Mouse (Mus musculus) gastrocnemius, adult 8-10 months (tissue): ENCODE measurements around the gene Snapc2. TPM values are rescaled to one million over a fixed set of nuclear protein-coding genes. Genes with fewer than 3 reads are reported as not detected.
A peak's percentile ranks its signal among the peaks of the same experiment; 100 is the strongest.

Source experiments
- DNase-seq, 2 experiments: peaks; one replicate each; pipeline ENCODE4 v3.0.0; 2022; ENCODE audit warnings: low spot score in 2 of 2
- total RNA-seq, 4 experiments: library from RNA; stranded (reverse); gene quantifications; 2 replicates each; pipeline ENCODE4 v1.2.4; 2022

Gene Snapc2
- total RNA-seq: 10 to 100 TPM; 10.5 to 11.7 (median 11.5) TPM

GRCm38 (mm10) chr8:4252934-4253841 is at the start of gene Snapc2:
Gene Snapc2, plus strand, starts transcription at chr8:4253080.
- peak; percentile 88 to 93 for DNase-seq

DNA sequence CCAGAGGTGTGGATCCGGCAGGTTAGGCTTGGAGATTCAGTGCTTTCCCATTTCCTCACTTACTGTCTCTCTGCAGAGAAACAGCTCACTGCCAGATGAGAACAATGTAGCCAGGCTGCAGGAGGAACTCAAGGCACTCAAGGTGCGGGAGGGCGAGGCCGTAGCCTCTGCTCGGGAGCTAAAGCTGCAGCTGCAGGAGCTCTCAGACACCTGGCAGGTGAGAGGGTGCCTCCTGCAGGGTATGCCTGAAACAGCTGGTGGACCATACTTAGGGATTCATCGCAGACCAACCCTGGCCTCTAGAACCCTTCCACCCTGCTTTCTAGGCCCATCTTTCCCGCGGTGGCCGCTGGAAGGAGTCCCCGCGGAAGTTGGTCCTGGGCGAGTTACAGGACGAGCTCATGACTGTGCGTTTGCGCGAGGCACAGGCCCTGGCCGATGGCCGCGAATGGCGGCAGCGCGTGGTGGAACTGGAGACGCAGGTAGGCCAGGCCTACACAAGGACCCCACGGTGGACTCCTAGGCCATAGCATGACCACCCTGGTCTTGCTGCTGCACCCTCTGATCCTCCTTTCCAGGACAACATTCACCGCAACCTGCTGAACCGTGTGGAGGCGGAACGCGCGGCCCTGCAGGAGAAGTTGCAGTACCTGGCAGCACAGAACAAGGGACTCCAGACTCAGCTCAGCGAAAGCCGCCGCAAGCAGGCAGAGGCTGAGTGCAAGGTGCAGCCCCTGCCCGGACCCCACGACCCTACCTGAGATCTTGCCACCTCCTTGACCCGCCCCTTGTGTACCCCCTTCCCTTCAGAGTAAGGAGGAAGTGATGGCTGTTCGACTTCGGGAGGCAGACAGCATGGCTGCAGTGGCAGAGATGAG is 47.4 kb upstream of the Snapc2 start:
- no peak for DNase-seq

DNA sequence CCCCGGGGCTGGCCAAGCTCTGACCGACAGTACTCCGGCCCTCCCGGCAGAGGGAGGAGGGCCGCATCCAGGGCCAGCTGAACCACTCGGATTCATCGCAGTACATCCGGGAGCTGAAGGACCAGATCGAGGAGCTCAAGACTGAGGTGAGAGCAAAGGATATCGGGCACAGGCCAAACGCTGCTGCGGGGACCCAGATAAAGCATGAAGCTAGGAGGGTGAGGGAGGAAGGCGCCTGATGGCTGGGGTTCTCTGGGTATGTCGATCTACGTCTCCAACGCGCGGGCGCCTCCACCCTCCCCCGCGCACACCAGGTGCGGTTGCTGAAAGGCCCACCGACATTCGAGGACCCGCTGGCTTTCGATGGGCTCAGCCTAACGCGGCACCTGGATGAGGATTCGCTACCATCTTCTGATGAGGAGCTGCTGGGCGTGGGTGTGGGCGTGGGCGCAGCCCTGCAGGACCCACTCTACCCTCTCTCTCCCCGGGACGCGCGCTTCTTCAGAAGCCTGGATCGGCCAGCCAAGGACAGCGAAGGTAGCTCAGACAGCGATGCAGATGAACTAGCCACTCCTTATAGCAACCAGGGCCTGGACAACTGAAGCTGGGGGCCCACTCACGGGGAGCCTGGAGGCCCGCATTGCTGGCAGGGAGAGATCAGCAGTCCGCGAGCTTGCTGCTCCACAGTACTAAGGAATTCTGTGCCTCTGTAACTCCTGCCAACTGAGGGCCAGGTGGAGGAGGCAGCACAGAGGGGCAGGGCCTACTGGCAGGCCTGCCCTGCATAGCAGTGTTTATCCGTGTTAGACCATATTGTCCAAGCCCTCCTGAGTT is 46.5 kb upstream of the Snapc2 start:
- no peak for DNase-seq

DNA sequence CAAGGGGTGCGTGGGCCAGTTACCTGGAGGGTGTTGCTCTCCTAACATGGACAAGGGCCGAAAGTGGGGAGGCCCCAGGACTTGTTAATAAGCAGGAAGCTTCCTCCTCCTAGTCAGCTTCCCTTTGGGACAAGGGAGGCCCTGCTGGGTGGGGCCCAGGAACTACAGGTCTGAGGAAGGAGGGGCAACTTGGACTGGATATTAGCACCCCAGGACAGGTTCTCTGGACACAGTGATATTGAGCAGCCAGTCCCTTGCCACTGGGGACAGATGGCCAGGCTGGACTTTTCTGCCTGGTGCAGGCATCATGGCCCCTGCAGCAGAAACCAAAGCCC is 45.9 kb upstream of the Snapc2 start:
- DNase-seq: no peak

GRCm38 (mm10) chr8:4211097-4211496 is 41.8 kb upstream of the Snapc2 start:
- no peak for DNase-seq

- no peak for DNase-seq
These were observed 40.1 kb upstream of the Snapc2 start for GRCm38 (mm10) chr8:4212809-4213209.

DNA sequence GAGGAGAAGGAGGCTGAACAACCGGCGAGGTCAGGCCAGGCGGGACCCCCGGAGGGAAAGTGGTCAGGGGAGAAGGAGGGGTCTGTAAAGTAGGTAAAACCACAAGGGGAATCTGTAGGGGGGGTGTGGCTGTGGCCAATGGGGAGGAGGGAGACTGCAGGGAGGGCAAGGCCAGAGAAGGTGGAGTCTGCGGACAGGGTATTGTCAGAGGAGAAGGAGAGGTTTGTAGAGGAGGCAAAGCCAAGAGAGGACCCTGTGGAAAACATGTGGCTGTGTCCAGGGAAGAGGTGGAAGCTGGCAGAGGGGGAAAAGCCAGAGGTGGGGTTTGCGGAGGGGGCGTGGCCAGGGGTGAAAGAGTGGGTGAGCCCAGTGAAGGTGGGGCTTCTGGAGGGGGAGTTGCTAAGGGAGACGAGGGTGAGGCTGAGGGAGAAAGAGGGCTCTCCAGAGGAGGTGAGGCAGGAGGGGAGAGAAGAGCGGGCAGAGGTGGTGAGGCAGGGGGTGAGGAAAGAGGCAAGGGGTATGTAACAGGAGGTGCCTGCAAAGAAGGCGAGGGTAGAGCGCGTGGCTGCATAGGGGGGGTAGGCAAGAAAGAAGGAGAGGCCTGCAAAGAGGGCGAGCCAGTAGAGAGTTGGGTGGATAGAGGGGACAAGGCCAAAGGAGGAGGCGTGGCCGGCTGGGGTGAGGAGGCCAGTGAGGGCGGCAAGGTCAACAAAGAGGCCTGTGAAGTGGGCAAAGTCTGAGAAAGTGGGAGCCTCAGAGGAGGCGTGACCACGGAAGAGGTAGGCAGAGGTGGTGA is 39.5 kb upstream of the Snapc2 start:
- DNase-seq: no peak

GRCm38 (mm10) chr8:4214006-4214980 is 38.6 kb upstream of the Snapc2 start:
- no peak for DNase-seq

DNA sequence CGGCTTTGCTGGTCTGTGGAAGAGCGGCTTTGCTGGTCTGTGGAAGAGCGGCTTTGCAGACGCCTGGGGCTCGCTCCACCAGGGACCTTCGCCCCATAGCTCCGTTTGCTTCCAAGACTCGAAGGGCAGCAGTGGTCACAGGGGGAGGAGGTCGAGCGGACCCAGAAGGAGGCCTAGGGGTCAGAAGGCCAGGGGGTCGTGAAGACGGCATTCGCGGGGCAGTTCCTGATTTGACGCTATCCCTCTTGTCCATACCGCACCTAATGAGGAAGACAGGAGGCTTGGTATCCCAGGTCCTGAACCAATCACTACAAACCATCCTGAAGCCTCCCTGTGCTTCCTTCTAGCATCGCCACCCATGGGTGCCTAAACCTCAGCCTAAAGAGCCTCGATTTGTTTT is 36.6 kb upstream of the Snapc2 start:
- no peak for DNase-seq

- DNase-seq: no peak
These were observed 35.9 kb upstream of the Snapc2 start, which contains the start of gene Prr36 for GRCm38 (mm10) chr8:4216791-4217621. Gene Prr36, minus strand, starts transcription at chr8:4217459.

DNA sequence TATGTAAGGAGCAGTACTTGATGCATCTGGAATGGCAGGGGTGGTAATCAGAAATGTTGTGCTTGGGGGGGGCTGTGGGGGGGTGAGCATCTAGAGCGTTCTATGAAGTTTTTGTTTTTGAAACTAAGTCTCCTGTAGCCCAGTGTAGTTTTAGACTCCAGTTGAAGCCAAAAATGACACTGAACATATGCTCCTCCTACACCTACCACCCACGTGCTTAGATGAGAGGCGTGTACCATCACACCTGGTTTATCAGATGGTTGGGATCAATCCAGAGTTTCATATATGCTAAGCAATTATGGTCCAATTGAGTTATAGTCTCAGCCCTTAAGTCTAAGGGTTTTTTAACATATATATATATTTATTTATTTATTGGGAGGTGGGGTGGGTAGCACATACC is 33.3 kb upstream of the Snapc2 start:
- DNase-seq: no peak

DNA sequence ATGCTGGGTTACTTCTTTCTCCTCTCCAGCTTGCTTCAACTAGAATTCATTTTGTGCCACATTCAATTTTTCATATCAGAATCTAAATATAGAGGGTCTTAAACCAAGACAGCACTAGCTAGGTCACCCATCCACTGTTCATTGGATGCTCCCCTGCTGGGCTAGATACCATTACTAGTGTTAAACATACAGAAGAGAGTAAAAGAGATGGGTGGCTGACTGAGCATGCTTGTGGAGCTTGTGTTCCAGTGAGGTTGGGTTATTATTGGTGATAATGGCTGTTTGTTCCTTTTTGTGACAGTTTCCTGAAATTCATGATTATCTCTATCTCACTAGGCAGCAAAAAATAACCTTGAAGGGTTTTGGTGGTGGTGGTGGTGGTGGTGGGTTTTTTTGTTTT is 30.8 kb upstream of the Snapc2 start:
- DNase-seq: no peak

GRCm38 (mm10) chr8:4226323-4226722 is 26.6 kb upstream of the Snapc2 start:
- no peak for DNase-seq

GRCm38 (mm10) chr8:4226739-4227347 is 26.0 kb upstream of the Snapc2 start, which contains the start of gene Lrrc8e:
Gene Lrrc8e, plus strand, starts transcription at chr8:4226827.
- no peak for DNase-seq

DNA sequence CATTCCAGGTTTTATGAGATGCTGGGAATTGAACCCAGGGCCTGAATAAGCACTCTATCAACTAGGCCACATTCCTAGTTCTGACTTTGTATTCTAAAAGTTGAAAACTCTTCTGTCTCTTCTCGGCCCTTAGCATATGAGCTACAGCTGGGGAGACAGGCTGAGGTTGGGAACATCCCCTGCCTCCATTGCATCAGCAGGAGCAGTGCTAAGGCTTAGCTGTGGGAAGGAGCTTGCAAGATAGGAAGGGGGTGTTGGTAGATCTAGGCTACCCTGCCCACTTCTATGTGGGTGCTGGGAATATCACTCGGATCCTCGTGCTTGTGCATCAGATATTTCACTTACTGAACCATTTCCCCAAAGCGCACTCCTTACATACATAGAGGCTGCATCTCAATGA is 25.0 kb upstream of the Snapc2 start:
- no peak for DNase-seq

DNA sequence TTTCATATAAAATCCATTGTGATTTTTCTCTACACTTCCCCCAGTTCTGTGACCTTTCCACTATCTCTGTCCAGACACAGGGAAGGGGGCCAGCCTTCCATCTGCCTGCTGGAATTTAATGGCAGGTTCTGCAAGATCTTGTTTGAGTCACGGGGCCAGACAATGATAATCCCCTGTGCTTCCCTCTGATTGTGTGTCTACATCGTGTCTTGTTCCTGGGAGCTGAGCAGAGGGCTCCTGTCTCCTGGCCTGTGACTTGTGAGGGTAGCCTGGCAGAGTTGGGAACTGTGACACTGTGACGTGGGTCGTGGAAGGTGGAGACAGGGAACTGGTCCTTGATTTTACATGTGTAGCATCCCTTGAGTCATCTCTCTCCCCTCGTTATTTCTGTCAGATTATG is 23.1 kb upstream of the Snapc2 start:
- no peak for DNase-seq

DNA sequence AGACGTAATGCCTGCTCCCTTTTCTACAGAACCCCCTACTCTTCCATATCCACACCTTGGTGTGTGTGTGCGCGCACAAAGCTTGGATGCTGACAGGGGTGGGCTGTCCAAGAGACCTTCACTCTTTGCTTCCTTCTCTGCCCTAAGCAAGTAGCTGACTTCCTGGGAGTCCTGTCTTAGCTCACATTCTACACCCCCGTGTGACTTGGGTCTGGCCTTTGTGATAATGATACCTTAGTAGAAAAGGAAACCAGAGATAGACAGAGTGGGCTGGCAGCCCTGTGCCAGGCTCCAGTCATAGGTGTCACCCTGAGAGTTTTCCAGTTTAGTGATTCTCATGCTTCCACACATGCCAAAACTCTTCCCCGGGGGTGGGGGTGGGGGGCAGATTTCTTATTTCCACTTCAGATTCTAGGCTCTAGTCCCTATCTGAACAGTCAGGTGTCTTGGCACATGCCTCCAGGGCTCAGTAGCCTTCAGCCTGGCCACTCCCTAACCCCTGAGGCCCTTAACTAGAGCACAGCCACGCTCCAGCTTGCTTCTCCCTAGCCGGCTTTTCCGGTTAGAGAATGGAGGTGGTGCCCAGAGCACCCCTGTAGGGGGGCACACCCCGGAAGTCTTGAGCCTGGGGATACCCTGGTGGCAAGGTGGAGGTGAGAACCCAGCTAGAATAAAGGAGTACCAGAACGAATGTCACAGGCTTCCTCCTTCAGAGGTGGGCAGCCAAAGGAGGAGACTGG is 22.1 kb upstream of the Snapc2 start:
- DNase-seq: no peak
